Mouse (Mus musculus) limb, embryonic 14.5 days (tissue): ENCODE measurements around the gene Ephb1. TPM values are rescaled to one million over a fixed set of nuclear protein-coding genes. Genes with fewer than 3 reads are reported as not detected.

Experiments used
- ATAC-seq: fragments of 200-750 bp; cut with Nextera tagmentation; 2 replicates; pipeline ENCODE4 v1.8.0; 2017; ENCODE audit warnings: low read depth, moderate number of reproducible peaks, moderate TSS enrichment; ENCODE audit not compliant: low FRiP score
- DNase-seq: peaks from one replicate; pipeline ENCODE4 v3.0.0-alpha.2; 2015; ENCODE audit warnings: low spot score
- H3K27ac ChIP-seq: fragments of 300-500 bp; sonication (generic); replicated peaks from 2 replicates; pipeline ENCODE4 v1.5.1; 2014; ENCODE audit warnings: low read depth, mild to moderate bottlenecking, low read length, moderate library complexity, mixed read lengths
- H3K27me3 ChIP-seq: fragments of 300-500 bp; sonication (generic); 2 replicates; pipeline ENCODE4 v1.6.1; 2014; ENCODE audit warnings: low read length, mixed read lengths; ENCODE audit not compliant: control insufficient read depth, insufficient read depth
- H3K36me3 ChIP-seq: fragments of 300-500 bp; sonication (generic); 2 replicates; pipeline ENCODE4 v1.6.1; 2014; ENCODE audit warnings: mild to moderate bottlenecking, low read length, moderate library complexity, mixed read lengths; ENCODE audit not compliant: control insufficient read depth, insufficient read depth
- H3K4me1 ChIP-seq: fragments of 300-500 bp; sonication (generic); 2 replicates; pipeline ENCODE4 v1.6.1; 2014; ENCODE audit warnings: antibody characterized with exemption, low read length, mixed read lengths; ENCODE audit not compliant: control insufficient read depth, insufficient read depth
- H3K4me2 ChIP-seq: fragments of 300-500 bp; sonication (generic); replicated peaks from 2 replicates; pipeline ENCODE4 v1.6.1; 2014; ENCODE audit warnings: low read depth, mild to moderate bottlenecking, low read length, moderate library complexity; ENCODE audit not compliant: severe bottlenecking
- H3K4me3 ChIP-seq: fragments of 300-500 bp; sonication (generic); replicated peaks from 2 replicates; pipeline ENCODE4 v1.5.1; 2014; ENCODE audit warnings: low read length
- H3K9ac ChIP-seq: fragments of 300-500 bp; sonication (generic); 2 replicates; pipeline ENCODE4 v1.6.1; 2014; ENCODE audit warnings: mild to moderate bottlenecking, low read depth, low read length, moderate library complexity; ENCODE audit not compliant: severe bottlenecking
- H3K9me3 ChIP-seq: fragments of 300-500 bp; sonication (generic); 2 replicates; pipeline ENCODE4 v1.6.1; 2016; ENCODE audit warnings: low read length; ENCODE audit not compliant: control insufficient read depth
- POLR2A ChIP-seq: fragments of 200-500 bp; IDR thresholded peaks from 2 replicates; pipeline ENCODE4 v1.8.0; 2012; ENCODE audit warnings: inconsistent platforms, mild to moderate bottlenecking, moderate library complexity, borderline replicate concordance; ENCODE audit not compliant: insufficient read depth, insufficient read length; ENCODE audit errors: extremely low read depth
- WGBS: fragments of 180-500 bp; shearing (Covaris S2); extraction: QIAGEN DNeasy Blood & Tissue Kit; methylation state at CpG from one replicate; pipeline ENCODE4 v1.1.7; 2014; 5-methylcytosine and 5-hydroxymethylcytosine counted together
- polyA plus RNA-seq, 2 experiments: library from polyadenylated mRNA; depleted of rRNA in 1 of 2; stranded (reverse) in 1 of 2; unstranded in 1 of 2; fragments of >200 nt; fragmentation: Nextera tagmentation in 1 of 2; extraction: Ambion mirVana in 1 of 2; gene quantifications; 2 replicates each; pipeline versions ENCODE4 v1.2.1 to v1.2.3; 2012 to 2014

Ephb1 gene
- polyA plus RNA-seq, 2 experiments = 4.1 TPM

DNA sequence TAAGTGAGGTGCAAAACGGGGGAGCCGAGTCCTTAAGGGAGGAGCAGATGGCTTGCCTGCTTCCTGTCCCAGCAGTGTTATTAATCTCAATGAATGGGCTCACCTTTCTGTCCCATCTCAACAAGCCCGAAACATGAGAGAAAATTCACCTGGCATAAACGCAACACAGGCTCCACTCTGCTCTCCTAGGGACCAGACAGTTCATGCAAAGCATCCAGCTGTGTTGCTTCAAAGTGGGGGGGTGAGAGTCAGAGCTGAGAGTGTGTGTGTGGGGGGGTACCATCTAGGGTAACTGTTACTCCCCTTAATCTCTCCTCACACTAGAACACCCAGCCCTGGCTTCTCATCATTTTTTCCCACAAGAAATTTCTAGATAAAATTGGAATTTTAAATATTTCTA is 354.8 kb downstream of the Ephb1 start:
- Histone ChIP-seq H3K27me3 (no peaks in the 10 kb centered on the region), H3K4me1 (no peaks in the 10 kb centered on the region), H3K4me3 (no peak overlapping the region), H3K27ac (no peak overlapping the region), H3K9ac (no peak overlapping the region), H3K9me3 (0 out of 2 replicates have a peak, but pooled peaks cover 4% of the 10 kb centered on the region), H3K4me2 (no peak overlapping the region), H3K36me3 (no peaks in the 10 kb centered on the region)
- TF ChIP-seq POLR2A = no peak
- ATAC-seq (no peak), DNase-seq (no peak)
- 41% methylated on average over 3 of the region's 4 CpGs for WGBS

GRCm38 (mm10) chr9:101996771-101997500 is 357.6 kb downstream of the Ephb1 start:
- Histone ChIP-seq H3K27ac (no peak overlapping the region), H3K4me2 (no peak overlapping the region), H3K4me1 (no peaks in the 10 kb centered on the region), H3K4me3 (no peak overlapping the region), H3K9me3 (0 out of 2 replicates have a peak, but pooled peaks cover 4% of the 10 kb centered on the region), H3K36me3 (no peaks in the 10 kb centered on the region), H3K27me3 (no peaks in the 10 kb centered on the region), H3K9ac (no peak overlapping the region)
- TF ChIP-seq POLR2A = no peak
- no peak for DNase-seq
- no peak for ATAC-seq
- 77% methylated on average over 16 of the region's 16 CpGs for WGBS

DNA sequence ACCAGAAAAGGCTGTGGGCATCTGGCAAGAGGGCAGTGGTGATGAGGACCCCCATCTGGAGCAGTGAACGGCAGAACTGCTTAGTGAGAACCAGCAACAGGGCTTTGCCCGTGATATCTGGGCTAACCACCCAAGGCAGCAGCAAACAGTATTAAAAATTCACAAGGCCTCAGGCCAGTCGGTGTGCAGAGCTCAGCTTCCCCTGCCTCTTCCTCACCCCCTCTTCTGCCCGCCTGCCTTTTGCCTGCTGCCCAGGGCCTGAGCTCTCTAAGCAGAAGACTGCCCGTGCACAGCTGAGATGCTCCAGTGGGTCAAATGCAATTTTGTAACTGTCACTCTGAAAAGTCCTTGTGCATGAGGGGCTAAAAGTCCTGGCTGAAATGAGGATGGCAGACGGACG is 358.3 kb downstream of the Ephb1 start:
- Histone ChIP-seq H3K27ac (no peak overlapping the region), H3K4me2 (no peak overlapping the region), H3K4me3 (no peak overlapping the region), H3K27me3 (no peaks in the 10 kb centered on the region), H3K4me1 (no peaks in the 10 kb centered on the region), H3K9ac (no peak overlapping the region), H3K9me3 (0 out of 2 replicates have a peak, but pooled peaks cover 4% of the 10 kb centered on the region), H3K36me3 (no peaks in the 10 kb centered on the region)
- ATAC-seq (no peak), DNase-seq (no peak)
- 68% methylated on average over 7 of the region's 7 CpGs for WGBS
- no peak for TF ChIP-seq POLR2A

- Histone ChIP-seq H3K36me3 (no peaks in the 10 kb centered on the region), H3K4me1 (no peaks in the 10 kb centered on the region), H3K4me3 (no peak overlapping the region), H3K9me3 (0 out of 2 replicates have a peak, but pooled peaks cover 1% of the 10 kb centered on the region), H3K9ac (no peak overlapping the region), H3K27me3 (no peaks in the 10 kb centered on the region), H3K4me2 (no peak overlapping the region), H3K27ac (no peak overlapping the region)
- TF ChIP-seq POLR2A = no peak
- WGBS = 74% methylated on average over 10 of the region's 10 CpGs
- DNase-seq (no peak), ATAC-seq (no peak)
These were observed 358.9 kb downstream of the Ephb1 start for GRCm38 (mm10) chr9:101995423-101996156.

GRCm38 (mm10) chr9:101994086-101994485 is 360.4 kb downstream of the Ephb1 start:
- no peaks in the 10 kb centered on the region for H3K9me3 ChIP-seq
- TF ChIP-seq POLR2A = no peak
- no peaks in the 10 kb centered on the region for H3K4me1 ChIP-seq
- no peak for ATAC-seq
- H3K27me3 ChIP-seq = no peaks in the 10 kb centered on the region
- 83% methylated on average over 2 of the region's 2 CpGs for WGBS
- no peaks in the 10 kb centered on the region for H3K36me3 ChIP-seq
- DNase-seq = no peak
- no peak overlapping the region for H3K9ac ChIP-seq
- no peak overlapping the region for H3K27ac ChIP-seq
- no peak overlapping the region for H3K4me3 ChIP-seq
- H3K4me2 ChIP-seq = no peak overlapping the region
